Comparison of ENCODE assay signal across 15 mouse cellular contexts in genomic region chr10:43601039-43601438, GRCm38 (mm10). TPM values are rescaled to one million over a fixed set of nuclear protein-coding genes. Genes with fewer than 3 reads are reported as not detected.
DNase-seq lines count a peak whose midpoint lies in the region; ATAC-seq and TF ChIP-seq lines count a peak whose summit lies in the region.
"Had no signal": no experiment of that assay in that cellular context is flagged by ENCODE, and none has a peak within 500 bp of the region (broad histone marks: within the 10 kb centered on the region; RNA-seq: fewer than 3 reads in every experiment).

No protein-coding gene starts in this region.

- no peaks in the 10 kb centered on the region for H3K27me3 ChIP-seq in forebrain, embryonic 15.5 days
- H3K27me3 ChIP-seq in forebrain, embryonic 11.5 days (ENCODE audit: control insufficient read depth, insufficient read depth, low read length), result no peaks in the 10 kb centered on the region
- H3K27me3 ChIP-seq in intestine, postnatal 0 days (replicated peaks; ENCODE audit: control insufficient read depth, insufficient read depth, low read length), result no peaks in the 10 kb centered on the region
- no peaks in the 10 kb centered on the region for H3K27me3 ChIP-seq in intestine, embryonic 15.5 days (replicated peaks)
- no peaks in the 10 kb centered on the region for H3K27me3 ChIP-seq in forebrain, embryonic 16.5 days (replicated peaks; ENCODE audit: control insufficient read depth, insufficient read depth, low read length)
- H3K27me3 ChIP-seq in neural tube, embryonic 15.5 days (replicated peaks), result no peaks in the 10 kb centered on the region
- H3K27me3 ChIP-seq: Patski had no signal

- WGBS in forebrain, embryonic 15.5 days, result 89% methylated on average over 1 of the region's 1 CpGs
- WGBS in forebrain, embryonic 11.5 days, result 91% methylated on average over 1 of the region's 1 CpGs
- 71% methylated on average over 1 of the region's 1 CpGs for WGBS in intestine, postnatal 0 days
- WGBS in intestine, embryonic 15.5 days, result 71% methylated on average over 1 of the region's 1 CpGs
- WGBS in forebrain, embryonic 16.5 days, result 85% methylated on average over 1 of the region's 1 CpGs
- WGBS in neural tube, embryonic 15.5 days, result 84% methylated on average over 1 of the region's 1 CpGs

- H3K4me1 ChIP-seq in forebrain, embryonic 15.5 days, result peaks cover 23% of the 10 kb centered on the region
- H3K4me1 ChIP-seq in forebrain, embryonic 11.5 days (replicated peaks; ENCODE audit: control insufficient read depth, insufficient read depth, low read length), result no peaks in the 10 kb centered on the region; the same call in 1 of the 2 replicates
- H3K4me1 ChIP-seq in intestine, postnatal 0 days (replicated peaks; ENCODE audit: control insufficient read depth, insufficient read depth, low read length), result no peaks in the 10 kb centered on the region
- H3K4me1 ChIP-seq in intestine, embryonic 15.5 days (replicated peaks), result peaks cover 6% of the 10 kb centered on the region; the same call in 1 of the 2 replicates
- peaks cover 17% of the 10 kb centered on the region for H3K4me1 ChIP-seq in forebrain, embryonic 16.5 days (replicated peaks; ENCODE audit: control insufficient read depth, insufficient read depth, low read length)
- peaks cover 15% of the 10 kb centered on the region for H3K4me1 ChIP-seq in neural tube, embryonic 15.5 days
- H3K4me1 ChIP-seq: megakaryocyte, embryonic 14.5 days had no signal

- ATAC-seq in forebrain, embryonic 15.5 days (replicated peaks), result no peak
- no peak for ATAC-seq in forebrain, embryonic 11.5 days (replicated peaks; ENCODE audit: low FRiP score)
- no peak for ATAC-seq in intestine, postnatal 0 days
- no peak for ATAC-seq in intestine, embryonic 15.5 days
- no peak for ATAC-seq in forebrain, embryonic 16.5 days
- ATAC-seq in neural tube, embryonic 15.5 days (ENCODE audit: low FRiP score), result no peak
- ATAC-seq: Patski had no signal

- no peaks in the 10 kb centered on the region for H3K36me3 ChIP-seq in forebrain, embryonic 15.5 days
- no peaks in the 10 kb centered on the region for H3K36me3 ChIP-seq in forebrain, embryonic 11.5 days (ENCODE audit: control insufficient read depth, insufficient read depth, low read length)
- H3K36me3 ChIP-seq in intestine, postnatal 0 days (ENCODE audit: control insufficient read depth, insufficient read depth), result no peaks in the 10 kb centered on the region
- no peaks in the 10 kb centered on the region for H3K36me3 ChIP-seq in intestine, embryonic 15.5 days
- H3K36me3 ChIP-seq in forebrain, embryonic 16.5 days (ENCODE audit: control insufficient read depth, insufficient read depth), result no peaks in the 10 kb centered on the region
- H3K36me3 ChIP-seq in neural tube, embryonic 15.5 days, result no peaks in the 10 kb centered on the region

- peak overlapping the region; percentile 92 for H3K27ac ChIP-seq in forebrain, embryonic 15.5 days (replicated peaks)
- no peak overlapping the region for H3K27ac ChIP-seq in forebrain, embryonic 11.5 days (ENCODE audit: low read depth, low read length)
- H3K27ac ChIP-seq in intestine, postnatal 0 days (ENCODE audit: low read depth, low read length), result no peak overlapping the region
- H3K27ac ChIP-seq in intestine, embryonic 15.5 days, result no peak overlapping the region; the same call in 1 of the 2 replicates
- peak overlapping the region; percentile 84 for H3K27ac ChIP-seq in forebrain, embryonic 16.5 days (ENCODE audit: low read length)
- peak overlapping the region; percentile 80 for H3K27ac ChIP-seq in neural tube, embryonic 15.5 days (replicated peaks)

- no peaks in the 10 kb centered on the region for H3K9me3 ChIP-seq in forebrain, embryonic 15.5 days
- H3K9me3 ChIP-seq in forebrain, embryonic 11.5 days (ENCODE audit: control insufficient read depth, low read length), result no peaks in the 10 kb centered on the region
- H3K9me3 ChIP-seq in intestine, postnatal 0 days (ENCODE audit: control insufficient read depth), result no peaks in the 10 kb centered on the region
- no peaks in the 10 kb centered on the region for H3K9me3 ChIP-seq in intestine, embryonic 15.5 days
- H3K9me3 ChIP-seq in forebrain, embryonic 16.5 days (ENCODE audit: control insufficient read depth, low read length), result no peaks in the 10 kb centered on the region
- no peaks in the 10 kb centered on the region for H3K9me3 ChIP-seq in neural tube, embryonic 15.5 days (replicated peaks)
- H3K9me3 ChIP-seq: megakaryocyte, embryonic 14.5 days had no signal

- no peak overlapping the region for H3K4me2 ChIP-seq in forebrain, embryonic 15.5 days (replicated peaks)
- no peak overlapping the region for H3K4me2 ChIP-seq in forebrain, embryonic 11.5 days (ENCODE audit: low read depth, low read length, severe bottlenecking)
- H3K4me2 ChIP-seq in intestine, postnatal 0 days (replicated peaks; ENCODE audit: low read depth), result 0 out of 2 replicates have a peak overlapping the region, but pooled peaks have one; percentile 17
- H3K4me2 ChIP-seq in intestine, embryonic 15.5 days (replicated peaks), result no peak overlapping the region
- no peak overlapping the region for H3K4me2 ChIP-seq in forebrain, embryonic 16.5 days (ENCODE audit: low read length)
- H3K4me2 ChIP-seq in neural tube, embryonic 15.5 days, result no peak overlapping the region

- no peak for TF ChIP-seq CTCF in intestine, postnatal 0 days (IDR thresholded peaks at IDR 0.05; ENCODE audit: low read depth)

- DNase-seq in forebrain, embryonic 11.5 days (ENCODE audit: low spot score), result no peak
- no peak for DNase-seq in gastrocnemius, postnatal 4 days (ENCODE audit: low spot score in 2 of 2)
- DNase-seq: adrenal gland, postnatal 36 days; cerebellum, adult 9-10 months; kidney, adult 11 months; lung, postnatal 10 days; right cerebral cortex, adult 18-20 months; thymus, postnatal 36 days had no signal

- H3K4me3 ChIP-seq in forebrain, embryonic 15.5 days, result no peak overlapping the region
- no peak overlapping the region for H3K4me3 ChIP-seq in forebrain, embryonic 11.5 days (ENCODE audit: low read depth, low read length)
- no peak overlapping the region for H3K4me3 ChIP-seq in intestine, postnatal 0 days (ENCODE audit: low read depth, low read length)
- no peak overlapping the region for H3K4me3 ChIP-seq in intestine, embryonic 15.5 days (replicated peaks)
- no peak overlapping the region for H3K4me3 ChIP-seq in forebrain, embryonic 16.5 days (replicated peaks; ENCODE audit: low read length)
- no peak overlapping the region for H3K4me3 ChIP-seq in neural tube, embryonic 15.5 days (replicated peaks)
- H3K4me3 ChIP-seq: megakaryocyte, embryonic 14.5 days had no signal

- no peak overlapping the region for H3K9ac ChIP-seq in forebrain, embryonic 15.5 days (replicated peaks)
- H3K9ac ChIP-seq in forebrain, embryonic 11.5 days (ENCODE audit: low read length), result no peak overlapping the region
- no peak overlapping the region for H3K9ac ChIP-seq in intestine, postnatal 0 days (ENCODE audit: low read depth, low read length)
- H3K9ac ChIP-seq in intestine, embryonic 15.5 days, result no peak overlapping the region
- no peak overlapping the region for H3K9ac ChIP-seq in forebrain, embryonic 16.5 days (replicated peaks; ENCODE audit: low read depth, low read length)
- no peak overlapping the region for H3K9ac ChIP-seq in neural tube, embryonic 15.5 days (replicated peaks)

RNA-seq across cellular contexts. Expression of gene Cd24a, which starts 23.0 kb away (rescaled TPM):
- 899 and 974 TPM in 2 replicates for polyA plus RNA-seq in forebrain, embryonic 15.5 days (2015; fragmentation: Nextera tagmentation; extraction: Ambion mirVana)
- 342 and 364 TPM in 2 replicates for polyA plus RNA-seq in forebrain, embryonic 11.5 days (2014; fragmentation: Nextera tagmentation; extraction: Ambion mirVana)
- polyA plus RNA-seq in intestine, postnatal 0 days (2015; fragmentation: Nextera tagmentation; extraction: Ambion mirVana), result 87.8 and 91.9 TPM in 2 replicates
- polyA plus RNA-seq in intestine, embryonic 15.5 days (2015; fragmentation: Nextera tagmentation; extraction: Ambion mirVana), result 189 and 204 TPM in 2 replicates
- polyA plus RNA-seq in forebrain, embryonic 16.5 days (2015; fragmentation: Nextera tagmentation; extraction: Ambion mirVana), result 918 and 1,051 TPM in 2 replicates
- polyA plus RNA-seq in neural tube, embryonic 15.5 days (2015; fragmentation: Nextera tagmentation; extraction: Ambion mirVana), result 638 and 740 TPM in 2 replicates
- 10 to 100 TPM; 38.4 to 41.3 TPM for total RNA-seq in gastrocnemius, postnatal 4 days (2021)

Comparison
In these comparisons a context has a peak if more than half of its experiments do, and no peak if none do; other contexts are left out.
1. H3K27ac ChIP-seq: peak in forebrain, embryonic 15.5 days (single experiment), forebrain, embryonic 16.5 days (single experiment) and neural tube, embryonic 15.5 days (single experiment); none in forebrain, embryonic 11.5 days (single experiment), intestine, postnatal 0 days (single experiment) and intestine, embryonic 15.5 days (single experiment).